Mouse (Mus musculus): Measurements from ENCODE around the gene Acta2. TPM values are rescaled to one million over a fixed set of nuclear protein-coding genes. Genes with fewer than 3 reads are reported as not detected.

The Acta2 gene
- polyA plus RNA-seq, 1 experiment from 2014 or later, result 2.7 TPM

DNA sequence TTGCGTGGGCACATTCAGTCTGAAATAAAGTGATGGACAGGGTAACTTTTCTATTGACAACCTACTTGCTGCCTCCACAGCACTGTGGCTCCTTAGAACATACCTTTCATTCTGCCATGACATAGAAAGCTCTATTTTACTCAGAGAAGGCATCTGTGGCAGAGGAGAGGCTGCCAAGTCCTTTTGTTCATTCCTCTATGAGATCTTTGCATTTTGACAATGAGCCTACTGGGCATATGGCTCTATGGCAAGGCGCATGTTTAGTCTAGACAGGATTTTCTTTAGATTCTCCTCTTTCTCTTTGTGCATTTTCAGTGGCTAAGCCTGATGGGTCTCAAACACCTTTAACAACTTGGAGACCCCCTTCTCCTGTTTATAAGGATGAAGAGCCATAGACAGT lies 17.6 kb downstream of the Acta2 start:
- H3K4me3 ChIP-seq (ENCODE audit: low read depth, low read length), result no peak overlapping the region
- no peaks in the 10 kb centered on the region; the same call in 1 of the 2 replicates for H3K36me3 ChIP-seq (ENCODE audit: control insufficient read depth, insufficient read depth, low read length)
- WGBS, result 96% methylated on average over 2 of the region's 2 CpGs
- H3K4me2 ChIP-seq (ENCODE audit: low read depth, low read length), result no peak overlapping the region
- H3K4me1 ChIP-seq (ENCODE audit: control insufficient read depth, insufficient read depth, low read length), result no peaks in the 10 kb centered on the region
- no peaks in the 10 kb centered on the region for H3K9me3 ChIP-seq (ENCODE audit: control insufficient read depth, low read length)
- no peaks in the 10 kb centered on the region for H3K27me3 ChIP-seq (ENCODE audit: control insufficient read depth, insufficient read depth, low read length)
- ATAC-seq (ENCODE audit: low read depth), result no peak
- no peak overlapping the region for H3K27ac ChIP-seq (ENCODE audit: low read depth, low read length)
- H3K9ac ChIP-seq (replicated peaks; ENCODE audit: low read depth, low read length), result no peak overlapping the region

DNA sequence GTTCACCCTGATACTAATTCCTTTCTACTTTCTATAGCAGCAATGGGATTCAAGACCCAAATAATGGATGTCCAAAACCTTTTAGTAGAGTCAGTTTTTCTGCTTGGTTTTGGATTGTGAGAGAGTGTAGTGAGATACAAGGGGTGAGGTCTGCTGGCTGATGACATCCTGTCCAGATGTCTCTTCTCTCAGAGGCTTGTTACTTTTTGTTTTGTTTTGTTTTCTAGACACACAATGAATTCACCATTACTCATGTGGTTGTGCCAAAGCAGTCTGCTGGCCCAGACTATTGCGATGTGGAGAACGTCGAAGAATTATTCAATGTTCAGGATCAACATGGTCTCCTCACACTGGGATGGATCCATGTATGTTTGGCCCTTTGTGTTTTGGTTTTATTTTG lies 19.3 kb downstream of the Acta2 start:
- H3K4me1 ChIP-seq (ENCODE audit: control insufficient read depth, insufficient read depth, low read length), result no peaks in the 10 kb centered on the region
- 88% methylated on average over 3 of the region's 3 CpGs for WGBS
- H3K9ac ChIP-seq (replicated peaks; ENCODE audit: low read depth, low read length), result no peak overlapping the region
- H3K36me3 ChIP-seq (ENCODE audit: control insufficient read depth, insufficient read depth, low read length), result no peaks in the 10 kb centered on the region; the same call in 1 of the 2 replicates
- ATAC-seq (ENCODE audit: low read depth), result no peak
- no peaks in the 10 kb centered on the region for H3K27me3 ChIP-seq (ENCODE audit: control insufficient read depth, insufficient read depth, low read length)
- H3K9me3 ChIP-seq (ENCODE audit: control insufficient read depth, low read length), result no peaks in the 10 kb centered on the region
- no peak overlapping the region for H3K27ac ChIP-seq (ENCODE audit: low read depth, low read length)
- H3K4me3 ChIP-seq (ENCODE audit: low read depth, low read length), result no peak overlapping the region
- H3K4me2 ChIP-seq (ENCODE audit: low read depth, low read length), result no peak overlapping the region

DNA sequence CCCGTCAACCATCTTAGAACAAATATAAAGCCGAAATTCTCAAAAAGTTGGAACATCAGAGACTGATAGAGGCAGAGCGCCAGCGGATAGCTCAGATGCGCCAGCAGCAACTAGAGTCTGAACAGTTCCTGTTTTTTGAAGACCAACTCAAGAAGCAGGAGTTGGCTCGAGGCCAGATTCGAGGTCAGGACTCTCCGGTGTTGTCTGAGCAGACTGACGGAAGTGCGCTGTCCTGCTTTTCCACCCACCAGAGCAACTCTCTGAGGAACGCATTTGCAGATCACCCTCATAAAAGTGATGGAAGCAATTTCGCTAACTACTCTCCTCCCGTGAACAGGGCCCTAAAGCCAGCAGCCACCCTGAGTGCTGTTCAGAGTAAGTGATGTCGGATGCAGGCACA lies 21.4 kb downstream of the Acta2 start:
- H3K9me3 ChIP-seq (ENCODE audit: control insufficient read depth, low read length), result no peaks in the 10 kb centered on the region
- no peaks in the 10 kb centered on the region for H3K27me3 ChIP-seq (ENCODE audit: control insufficient read depth, insufficient read depth, low read length)
- no peaks in the 10 kb centered on the region; the same call in 1 of the 2 replicates for H3K36me3 ChIP-seq (ENCODE audit: control insufficient read depth, insufficient read depth, low read length)
- H3K9ac ChIP-seq (replicated peaks; ENCODE audit: low read depth, low read length), result no peak overlapping the region
- H3K4me3 ChIP-seq (ENCODE audit: low read depth, low read length), result no peak overlapping the region
- ATAC-seq (ENCODE audit: low read depth), result no peak; the same call in 1 of the 2 replicates
- WGBS, result 63% methylated on average over 14 of the region's 14 CpGs
- H3K4me2 ChIP-seq (ENCODE audit: low read depth, low read length), result no peak overlapping the region
- H3K27ac ChIP-seq (ENCODE audit: low read depth, low read length), result no peak overlapping the region
- H3K4me1 ChIP-seq (ENCODE audit: control insufficient read depth, insufficient read depth, low read length), result no peaks in the 10 kb centered on the region

DNA sequence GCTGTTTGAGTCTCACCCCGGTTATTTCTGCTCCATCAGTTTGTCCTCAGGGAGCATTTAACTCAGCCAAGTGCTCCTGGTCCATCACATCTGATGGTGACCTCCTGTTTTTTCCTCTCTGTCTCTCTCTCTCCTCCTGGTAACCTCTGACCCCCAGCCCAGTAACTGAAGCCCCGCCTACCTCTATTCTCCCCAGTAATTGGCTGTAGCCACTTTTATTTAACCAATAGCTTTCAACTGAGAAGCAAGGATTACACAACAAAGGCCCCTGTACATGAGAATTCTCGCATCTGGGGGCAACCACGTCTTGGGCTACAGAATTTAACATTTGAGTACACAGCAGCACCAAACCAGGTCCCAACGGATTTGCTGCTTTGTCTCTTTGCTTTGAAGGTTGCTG lies 23.1 kb downstream of the Acta2 start:
- H3K27ac ChIP-seq (ENCODE audit: low read depth, low read length), result no peak overlapping the region

DNA sequence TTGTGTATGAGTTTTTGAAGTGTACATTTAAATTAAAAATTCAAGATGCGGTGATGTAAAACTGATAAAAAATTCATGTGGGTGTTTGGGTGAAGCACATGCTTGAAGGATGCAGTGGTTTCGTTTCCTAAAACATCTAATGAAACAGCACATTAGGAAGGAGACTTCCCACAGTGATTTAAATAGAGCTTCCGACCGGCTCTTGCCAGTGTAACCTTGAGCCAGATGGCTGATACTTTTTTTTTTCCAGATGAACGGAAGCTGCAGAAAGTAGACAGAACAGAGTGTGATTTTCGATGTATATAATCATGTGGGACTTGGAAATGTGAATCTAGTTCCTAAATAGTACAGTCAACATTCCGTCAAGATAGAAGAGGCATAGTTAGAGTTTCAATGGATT lies 23.8 kb downstream of the Acta2 start:
- H3K4me1 ChIP-seq (ENCODE audit: control insufficient read depth, insufficient read depth, low read length), result no peaks in the 10 kb centered on the region
- 61% methylated on average over 7 of the region's 7 CpGs for WGBS
- no peak overlapping the region for H3K4me3 ChIP-seq (ENCODE audit: low read depth, low read length)
- no peaks in the 10 kb centered on the region for H3K27me3 ChIP-seq (ENCODE audit: control insufficient read depth, insufficient read depth, low read length)
- no peak overlapping the region for H3K4me2 ChIP-seq (ENCODE audit: low read depth, low read length)
- H3K27ac ChIP-seq (ENCODE audit: low read depth, low read length), result no peak overlapping the region
- no peaks in the 10 kb centered on the region for H3K9me3 ChIP-seq (ENCODE audit: control insufficient read depth, low read length)
- no peaks in the 10 kb centered on the region for H3K36me3 ChIP-seq (ENCODE audit: control insufficient read depth, insufficient read depth, low read length)
- H3K9ac ChIP-seq (replicated peaks; ENCODE audit: low read depth, low read length), result no peak overlapping the region
- ATAC-seq (ENCODE audit: low read depth), result no peak

More for the DNA sequence above, 23.1 kb downstream of the Acta2 start:
- Histone ChIP-seq H3K4me3 (ENCODE audit: low read depth, low read length) (no peak overlapping the region), H3K4me1 (ENCODE audit: control insufficient read depth, insufficient read depth, low read length) (no peaks in the 10 kb centered on the region), H3K36me3 (ENCODE audit: control insufficient read depth, insufficient read depth, low read length) (no peaks in the 10 kb centered on the region), H3K27me3 (ENCODE audit: control insufficient read depth, insufficient read depth, low read length) (no peaks in the 10 kb centered on the region), H3K4me2 (ENCODE audit: low read depth, low read length) (no peak overlapping the region), H3K9ac (replicated peaks; ENCODE audit: low read depth, low read length) (no peak overlapping the region), H3K9me3 (ENCODE audit: control insufficient read depth, low read length) (no peaks in the 10 kb centered on the region)
- 57% methylated on average over 5 of the region's 5 CpGs for WGBS
- ATAC-seq (ENCODE audit: low read depth), result no peak

DNA sequence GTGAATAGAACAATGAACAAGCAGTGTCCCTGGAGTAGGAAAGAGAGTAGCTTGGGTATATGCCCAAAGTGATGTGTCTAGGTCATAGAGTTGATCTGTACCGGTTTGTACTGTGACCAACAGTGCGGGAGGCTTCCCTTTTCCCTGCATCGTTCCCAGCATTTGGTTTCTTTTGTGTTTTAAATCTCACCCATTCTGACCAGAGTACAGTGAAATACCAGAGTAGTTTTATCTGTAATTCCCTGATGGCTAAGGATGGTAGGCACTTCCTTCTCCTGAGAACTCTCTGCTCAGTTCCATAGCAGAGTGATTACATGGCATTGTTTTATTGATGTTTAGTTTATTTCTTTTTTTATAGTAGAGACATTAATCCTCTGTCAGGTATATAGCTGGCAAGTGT lies 32.6 kb downstream of the Acta2 start:
- Histone ChIP-seq H3K36me3 (ENCODE audit: control insufficient read depth, insufficient read depth, low read length) (no peaks in the 10 kb centered on the region), H3K4me3 (ENCODE audit: low read depth, low read length) (no peak overlapping the region), H3K4me2 (ENCODE audit: low read depth, low read length) (no peak overlapping the region), H3K27ac (ENCODE audit: low read depth, low read length) (no peak overlapping the region), H3K4me1 (ENCODE audit: control insufficient read depth, insufficient read depth, low read length) (no peaks in the 10 kb centered on the region), H3K27me3 (ENCODE audit: control insufficient read depth, insufficient read depth, low read length) (no peaks in the 10 kb centered on the region), H3K9ac (replicated peaks; ENCODE audit: low read depth, low read length) (no peak overlapping the region), H3K9me3 (ENCODE audit: control insufficient read depth, low read length) (no peaks in the 10 kb centered on the region)
- no peak for ATAC-seq (ENCODE audit: low read depth)
- WGBS, result 94% methylated on average over 3 of the region's 3 CpGs

DNA sequence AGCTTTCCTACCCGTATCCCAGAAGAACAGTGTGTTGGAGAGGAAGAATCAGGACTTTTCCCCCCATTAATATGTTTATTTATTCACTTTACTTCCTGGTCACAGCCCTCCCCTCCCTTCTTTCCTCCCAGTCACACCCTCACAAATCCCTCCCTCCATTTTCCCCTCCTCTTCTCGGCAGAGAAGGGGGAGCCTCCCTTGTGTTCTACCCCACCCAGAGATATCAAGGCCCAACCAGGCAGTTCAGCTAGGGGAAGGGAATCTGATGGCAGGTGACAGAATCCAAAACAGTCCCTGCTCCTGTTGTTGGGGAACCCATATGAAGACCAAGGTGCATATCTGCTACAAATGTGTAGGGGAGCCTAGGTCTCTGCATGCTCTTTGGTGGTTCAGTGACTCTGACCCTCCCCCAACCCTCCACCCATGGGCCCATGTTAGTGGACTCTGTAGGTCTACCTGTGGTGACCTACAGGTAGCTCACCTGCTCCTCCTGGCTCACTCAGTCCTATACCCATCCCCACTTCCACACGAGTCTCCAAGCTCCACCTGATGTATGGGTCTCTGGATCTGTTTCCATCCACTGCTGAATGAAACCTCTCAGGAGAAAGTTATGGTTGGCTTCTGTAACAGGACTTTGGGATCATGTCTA lies 34.5 kb downstream of the Acta2 start:
- WGBS, result 82% methylated on average over 3 of the region's 3 CpGs
- Histone ChIP-seq H3K27me3 (ENCODE audit: control insufficient read depth, insufficient read depth, low read length) (no peaks in the 10 kb centered on the region), H3K4me3 (ENCODE audit: low read depth, low read length) (no peak overlapping the region), H3K27ac (ENCODE audit: low read depth, low read length) (no peak overlapping the region), H3K4me2 (ENCODE audit: low read depth, low read length) (no peak overlapping the region), H3K9ac (replicated peaks; ENCODE audit: low read depth, low read length) (no peak overlapping the region), H3K9me3 (ENCODE audit: control insufficient read depth, low read length) (no peaks in the 10 kb centered on the region), H3K36me3 (ENCODE audit: control insufficient read depth, insufficient read depth, low read length) (no peaks in the 10 kb centered on the region), H3K4me1 (ENCODE audit: control insufficient read depth, insufficient read depth, low read length) (no peaks in the 10 kb centered on the region)
- no peak for ATAC-seq (ENCODE audit: low read depth)

DNA sequence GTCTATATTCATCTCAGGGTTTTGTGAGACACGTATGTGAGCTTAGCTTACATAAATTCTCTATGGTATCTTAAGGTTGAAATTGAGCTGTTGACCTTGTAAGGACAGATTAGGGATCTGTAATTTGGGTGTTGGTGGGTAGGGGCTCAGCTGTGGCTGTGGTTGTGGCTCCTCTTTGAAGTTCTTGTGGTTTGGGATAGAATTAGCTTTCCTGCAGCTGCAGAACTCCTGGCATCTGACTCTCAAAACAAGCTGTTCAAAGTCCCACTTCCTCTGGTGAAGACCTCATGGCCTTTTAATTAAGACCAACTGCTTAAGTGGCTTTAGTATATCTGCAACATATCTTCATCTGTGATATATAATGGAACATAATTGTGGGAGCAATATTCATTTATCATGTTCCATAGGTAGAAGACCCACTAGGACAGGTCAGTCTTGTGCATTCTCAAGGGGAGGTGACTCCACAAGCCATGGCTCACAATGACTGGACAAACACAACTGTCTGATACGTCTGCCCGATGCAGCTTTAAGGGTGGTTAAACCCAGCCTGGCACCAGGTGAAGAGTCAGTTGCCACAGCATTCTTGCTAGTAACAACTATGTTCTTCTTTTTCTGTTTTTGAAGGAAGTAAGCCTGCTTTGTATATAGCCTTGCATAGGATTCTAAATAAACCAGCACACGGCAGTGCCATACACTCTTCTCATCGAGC lies 36.0 kb downstream of the Acta2 start:
- Histone ChIP-seq H3K27me3 (ENCODE audit: control insufficient read depth, insufficient read depth, low read length) (no peaks in the 10 kb centered on the region), H3K9me3 (ENCODE audit: control insufficient read depth, low read length) (no peaks in the 10 kb centered on the region), H3K4me1 (ENCODE audit: control insufficient read depth, insufficient read depth, low read length) (no peaks in the 10 kb centered on the region), H3K27ac (ENCODE audit: low read depth, low read length) (no peak overlapping the region), H3K36me3 (ENCODE audit: control insufficient read depth, insufficient read depth, low read length) (no peaks in the 10 kb centered on the region), H3K9ac (replicated peaks; ENCODE audit: low read depth, low read length) (no peak overlapping the region), H3K4me2 (ENCODE audit: low read depth, low read length) (no peak overlapping the region), H3K4me3 (ENCODE audit: low read depth, low read length) (no peak overlapping the region)
- WGBS, result 87% methylated on average over 5 of the region's 5 CpGs
- no peak for ATAC-seq (ENCODE audit: low read depth)

DNA sequence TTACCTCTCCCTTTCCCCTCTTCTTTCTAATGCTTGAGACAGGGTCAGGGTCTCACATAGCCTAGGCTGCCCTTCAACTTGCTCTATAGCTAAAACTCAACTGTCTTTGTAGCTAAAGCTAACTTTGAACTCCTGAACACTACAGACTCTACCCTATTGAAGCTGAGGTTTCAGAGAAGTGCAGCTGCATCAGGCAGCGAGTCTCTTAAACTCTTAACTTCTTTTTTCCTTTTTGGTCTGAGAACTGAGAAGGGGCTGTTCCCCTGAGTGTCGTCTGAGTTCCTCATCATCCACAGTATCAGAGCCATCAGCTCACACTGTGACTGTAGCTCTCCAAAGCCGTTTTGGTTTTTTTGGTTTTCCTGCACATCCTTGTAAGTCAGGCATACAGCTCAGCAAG lies 37.6 kb downstream of the Acta2 start:
- H3K27me3 ChIP-seq (ENCODE audit: control insufficient read depth, insufficient read depth, low read length), result no peaks in the 10 kb centered on the region
- no peak overlapping the region for H3K4me2 ChIP-seq (ENCODE audit: low read depth, low read length)
- no peak overlapping the region for H3K4me3 ChIP-seq (ENCODE audit: low read depth, low read length)
- no peaks in the 10 kb centered on the region for H3K4me1 ChIP-seq (ENCODE audit: control insufficient read depth, insufficient read depth, low read length)
- H3K9me3 ChIP-seq (ENCODE audit: control insufficient read depth, low read length), result no peaks in the 10 kb centered on the region
- H3K36me3 ChIP-seq (ENCODE audit: control insufficient read depth, insufficient read depth, low read length), result no peaks in the 10 kb centered on the region
- H3K9ac ChIP-seq (replicated peaks; ENCODE audit: low read depth, low read length), result no peak overlapping the region
- no peak overlapping the region for H3K27ac ChIP-seq (ENCODE audit: low read depth, low read length)
- 83% methylated on average over 3 of the region's 3 CpGs for WGBS
- ATAC-seq (ENCODE audit: low read depth), result no peak

All from neural tube, embryonic 14.5 days (tissue).